ENCODE assay signal across 8 mouse cellular contexts in genomic region chr6:142524635-142525308, GRCm38 (mm10). TPM values are rescaled to one million over a fixed set of nuclear protein-coding genes. Genes with fewer than 3 reads are reported as not detected.
A peak's percentile ranks its signal among the peaks of the same experiment; 100 is the strongest.
DNase-seq lines count a peak whose midpoint lies in the region; ATAC-seq and TF ChIP-seq lines count a peak whose summit lies in the region.

No protein-coding gene starts in this region.

- no peak overlapping the region for H3K9ac ChIP-seq in liver, embryonic 12.5 days
- H3K9ac ChIP-seq in hindbrain, embryonic 12.5 days = no peak overlapping the region

- peak; percentile 54 for DNase-seq in liver
- peak; percentile 23 for DNase-seq in c-Kit-positive CD71-positive TER-119-positive erythroid progenitor cells, embryonic 14.5 days (ENCODE audit: low spot score)
- peak; percentile 55 to 84 for DNase-seq in layer of hippocampus, postnatal 25 days (ENCODE audit: extremely low spot score in 1 of 2, low spot score in 1 of 2)

- H3K9me3 ChIP-seq in liver, embryonic 12.5 days (replicated peaks) = no peaks in the 10 kb centered on the region
- H3K9me3 ChIP-seq in hindbrain, embryonic 12.5 days (replicated peaks) = no peaks in the 10 kb centered on the region

- no peak overlapping the region for H3K4me3 ChIP-seq in liver, embryonic 12.5 days
- H3K4me3 ChIP-seq in hindbrain, embryonic 12.5 days = no peak overlapping the region
- H3K4me3 ChIP-seq in small intestine, adult 2 months (ENCODE audit: low read depth, low read length) = no peak overlapping the region

- 3% methylated on average over 4 of the region's 4 CpGs for WGBS in liver, embryonic 12.5 days (ENCODE audit: insufficient replicate concordance)
- 5% methylated on average over 4 of the region's 4 CpGs for WGBS in hindbrain, embryonic 12.5 days
- 1% methylated on average over 4 of the region's 4 CpGs for WGBS in small intestine, adult 2 months

- no peak for TF ChIP-seq POLR2A in small intestine, adult 2 months (IDR thresholded peaks at IDR 0.05; ENCODE audit: low read depth, low read length)

- peaks cover 2% of the 10 kb centered on the region; the same call in 1 of the 2 replicates for H3K4me1 ChIP-seq in liver, embryonic 12.5 days
- H3K4me1 ChIP-seq in hindbrain, embryonic 12.5 days = no peaks in the 10 kb centered on the region
- H3K4me1 ChIP-seq in small intestine, adult 2 months (ENCODE audit: control insufficient read depth, insufficient read depth, insufficient read length, low read length) = peaks cover 2% of the 10 kb centered on the region; the same call in 1 of the 2 replicates

- H3K36me3 ChIP-seq in liver, embryonic 12.5 days = no peaks in the 10 kb centered on the region
- H3K36me3 ChIP-seq in hindbrain, embryonic 12.5 days = no peaks in the 10 kb centered on the region
- H3K36me3 ChIP-seq in small intestine, adult 2 months (ENCODE audit: control insufficient read depth, insufficient read depth, low read length) = no peaks in the 10 kb centered on the region

- no peak for ATAC-seq in liver, embryonic 12.5 days
- peak; percentile 88 for ATAC-seq in frontal cortex, adult (ENCODE audit: low TSS enrichment)
- peak; percentile 76 for ATAC-seq in hindbrain, embryonic 12.5 days (ENCODE audit: low FRiP score)
- ATAC-seq in megakaryocyte progenitor cell, adult 5-6 weeks (replicated peaks; ENCODE audit: poor library complexity) = peak; percentile 97

- no peak overlapping the region for H3K4me2 ChIP-seq in liver, embryonic 12.5 days
- H3K4me2 ChIP-seq in hindbrain, embryonic 12.5 days (replicated peaks) = no peak overlapping the region

- no peaks in the 10 kb centered on the region for H3K27me3 ChIP-seq in liver, embryonic 12.5 days (replicated peaks)
- H3K27me3 ChIP-seq in hindbrain, embryonic 12.5 days = no peaks in the 10 kb centered on the region
- H3K27me3 ChIP-seq in small intestine, adult 2 months (ENCODE audit: control insufficient read depth, insufficient read depth, low read length) = no peaks in the 10 kb centered on the region

- TF ChIP-seq CTCF in small intestine, adult 2 months (IDR thresholded peaks at IDR 0.05; ENCODE audit: extremely low read depth, insufficient read length, insufficient replicate concordance, low read depth, low read length) = peak; percentile 66; the same call in 1 of the 2 replicates

- H3K27ac ChIP-seq in liver, embryonic 12.5 days = no peak overlapping the region
- no peak overlapping the region for H3K27ac ChIP-seq in hindbrain, embryonic 12.5 days
- H3K27ac ChIP-seq in small intestine, adult 2 months (ENCODE audit: insufficient read depth, low read depth, low read length) = no peak overlapping the region

RNA-seq across cellular contexts. Expression of gene Ldhb, which starts 17.0 kb away (rescaled TPM):
- 61.7 and 63.3 TPM in 2 replicates for polyA plus RNA-seq in liver, embryonic 12.5 days (2016; fragmentation: Nextera tagmentation; extraction: Ambion mirVana)
- polyA plus RNA-seq in hindbrain, embryonic 12.5 days (2016; fragmentation: Nextera tagmentation; extraction: Ambion mirVana) = 385 and 413 TPM in 2 replicates
- total RNA-seq in layer of hippocampus, postnatal 25 days (2021) = 100 to 1,000 TPM; 502 to 563 TPM
- total RNA-seq in megakaryocyte progenitor cell, adult 5-6 weeks (2015) = 66.8 and 67.4 TPM in 2 replicates
- total RNA-seq in megakaryocyte progenitor cell, adult 5-6 weeks (2017) = 40.4 and 42.0 TPM in 2 replicates
- 10.4 and 15.4 TPM in 2 replicates for polyA plus RNA-seq in small intestine, adult 2 months (2012; rRNA removed)

RNA-seq across cellular contexts. Expression of gene Kcnj8, which starts 46.6 kb away (rescaled TPM):
- 2.5 and 3.1 TPM in 2 replicates for polyA plus RNA-seq in liver, embryonic 12.5 days (2016; fragmentation: Nextera tagmentation; extraction: Ambion mirVana)
- 4.3 and 4.9 TPM in 2 replicates for polyA plus RNA-seq in hindbrain, embryonic 12.5 days (2016; fragmentation: Nextera tagmentation; extraction: Ambion mirVana)
- 1 to 10 TPM; 1.5 to 1.6 TPM for total RNA-seq in layer of hippocampus, postnatal 25 days (2021)
- 0.05 TPM in 1 of 2 replicates, not detected in the other for total RNA-seq in megakaryocyte progenitor cell, adult 5-6 weeks (2015)
- total RNA-seq in megakaryocyte progenitor cell, adult 5-6 weeks (2017) = not detected in 2 replicates
- 5.5 and 6.4 TPM in 2 replicates for polyA plus RNA-seq in small intestine, adult 2 months (2012; rRNA removed)

RNA-seq across cellular contexts. Expression of gene Gys2, which starts 51.9 kb away (rescaled TPM):
- 34.4 and 36.7 TPM in 2 replicates for polyA plus RNA-seq in liver, embryonic 12.5 days (2016; fragmentation: Nextera tagmentation; extraction: Ambion mirVana)
- polyA plus RNA-seq in hindbrain, embryonic 12.5 days (2016; fragmentation: Nextera tagmentation; extraction: Ambion mirVana) = 0.50 TPM in 1 of 2 replicates, not detected in the other
- total RNA-seq in layer of hippocampus, postnatal 25 days (2021) = under 1 TPM; 0.22 to 0.31 TPM
- not detected in 2 replicates for total RNA-seq in megakaryocyte progenitor cell, adult 5-6 weeks (2015)
- total RNA-seq in megakaryocyte progenitor cell, adult 5-6 weeks (2017) = not detected in 2 replicates
- not detected in 2 replicates for polyA plus RNA-seq in small intestine, adult 2 months (2012; rRNA removed)

Comparison
In these comparisons a context has a peak if more than half of its experiments do, and no peak if none do; other contexts are left out.
1. RNA of gene Gys2, which starts 51.9 kb away (polyA plus RNA-seq): 34.4 to 36.7 TPM in liver, embryonic 12.5 days; 0.50 TPM in hindbrain, embryonic 12.5 days and not detected in small intestine, adult 2 months; every median in the first group is over 10 times any median in the second.
2. Peak in every context shown above with its lines, with median percentiles within 50 percentile points of each other: DNase-seq.